Mouse (Mus musculus) lung, adult 2 months (tissue): ENCODE data around the gene Ext2.

Source experiments
- CTCF ChIP-seq: fragments of 200-500 bp; IDR thresholded peaks from 2 replicates; pipeline ENCODE4 v1.5.1; 2011; ENCODE audit warnings: mild to moderate bottlenecking, low read length, control low read depth; ENCODE audit not compliant: insufficient read depth
- POLR2A ChIP-seq: fragments of 200-500 bp; IDR thresholded peaks from 2 replicates; pipeline ENCODE4 v1.6.1; 2011; ENCODE audit warnings: low read depth, mild to moderate bottlenecking, control low read depth, low read length, borderline replicate concordance; ENCODE audit errors: extremely low read depth

- TF ChIP-seq POLR2A (no peak), CTCF (no peak)
Observed at GRCm38 (mm10) chr2:93777056-93777430, 45.3 kb downstream of the Ext2 start.
